Mouse (Mus musculus) right cerebral cortex, postnatal 36 days (tissue): ENCODE data around the gene Hirip3.
A peak's percentile ranks its signal among the peaks of the same experiment; 100 is the strongest.

Source experiments
- DNase-seq, 2 experiments: peaks; one replicate each; pipeline ENCODE4 v3.0.0; 2022; ENCODE audit warnings: low spot score in 2 of 2, mixed read lengths in 1 of 2

The Hirip3 gene

GRCm38 (mm10) chr7:126861429-126862130, at the start of gene Hirip3:
Gene Hirip3, plus strand, starts transcription at chr7:126861972.
- DNase-seq = peak; percentile 92 to 93

- DNase-seq = no peak
Observed at GRCm38 (mm10) chr7:126815726-126816222, 46.0 kb upstream of the Hirip3 start.

DNA sequence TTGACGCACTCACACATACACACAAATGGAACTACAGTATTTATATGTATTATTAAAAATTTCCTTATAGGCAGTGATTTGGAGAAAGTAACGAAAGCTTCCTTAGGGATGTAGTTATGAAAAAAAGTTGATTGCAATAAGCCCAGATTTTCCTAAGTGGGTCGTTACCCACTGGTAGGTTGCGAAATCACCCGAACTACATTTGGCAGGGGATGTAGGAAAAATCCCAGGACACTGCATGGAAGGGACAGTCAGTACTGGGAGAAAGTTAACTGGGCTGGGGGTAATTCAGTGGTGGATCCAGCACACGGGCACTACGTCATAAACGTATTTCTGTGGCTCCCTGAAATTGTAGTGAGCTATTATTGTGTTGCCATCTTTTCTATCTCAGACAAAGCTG, 45.3 kb upstream of the Hirip3 start:
- DNase-seq = no peak

DNA sequence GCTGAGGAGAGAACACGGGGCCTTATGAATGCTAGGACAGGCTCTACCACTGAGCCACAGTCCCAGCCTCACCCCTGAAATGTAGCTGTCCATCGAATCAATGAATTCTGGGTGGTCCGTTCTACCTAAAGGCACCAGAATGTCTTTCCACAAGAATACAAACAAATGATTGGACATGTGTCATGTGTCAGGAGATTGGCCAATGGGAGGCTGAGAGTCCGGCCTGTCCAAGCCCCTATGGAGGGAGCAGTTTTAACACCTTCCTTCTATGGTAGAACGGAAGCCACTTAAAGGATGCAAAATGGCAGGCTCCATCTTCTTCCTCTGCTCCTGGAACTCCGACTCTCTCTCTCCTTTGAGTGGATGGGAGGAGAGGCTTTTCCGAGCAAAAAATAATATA, 44.2 kb upstream of the Hirip3 start:
- no peak for DNase-seq

DNA sequence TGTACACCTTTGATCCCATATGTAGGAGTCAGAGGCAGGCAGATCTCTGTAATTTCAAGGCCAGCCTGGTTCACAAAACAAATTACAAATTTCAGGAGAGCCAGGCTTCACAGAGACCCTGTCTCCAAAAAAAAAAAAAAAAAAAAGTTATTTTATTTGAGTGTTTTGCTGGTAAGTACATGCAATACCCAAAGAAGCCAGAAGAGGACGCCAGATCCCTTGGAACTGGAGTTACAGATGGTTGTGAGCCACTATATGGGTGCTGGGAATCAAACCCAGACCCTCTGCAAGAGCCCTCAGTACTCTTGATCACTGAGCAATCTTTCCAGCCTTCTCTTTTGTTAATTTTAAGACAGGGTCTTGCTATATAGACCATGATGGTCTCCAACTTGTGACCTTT, 43.0 kb upstream of the Hirip3 start:
- DNase-seq = no peak

DNA sequence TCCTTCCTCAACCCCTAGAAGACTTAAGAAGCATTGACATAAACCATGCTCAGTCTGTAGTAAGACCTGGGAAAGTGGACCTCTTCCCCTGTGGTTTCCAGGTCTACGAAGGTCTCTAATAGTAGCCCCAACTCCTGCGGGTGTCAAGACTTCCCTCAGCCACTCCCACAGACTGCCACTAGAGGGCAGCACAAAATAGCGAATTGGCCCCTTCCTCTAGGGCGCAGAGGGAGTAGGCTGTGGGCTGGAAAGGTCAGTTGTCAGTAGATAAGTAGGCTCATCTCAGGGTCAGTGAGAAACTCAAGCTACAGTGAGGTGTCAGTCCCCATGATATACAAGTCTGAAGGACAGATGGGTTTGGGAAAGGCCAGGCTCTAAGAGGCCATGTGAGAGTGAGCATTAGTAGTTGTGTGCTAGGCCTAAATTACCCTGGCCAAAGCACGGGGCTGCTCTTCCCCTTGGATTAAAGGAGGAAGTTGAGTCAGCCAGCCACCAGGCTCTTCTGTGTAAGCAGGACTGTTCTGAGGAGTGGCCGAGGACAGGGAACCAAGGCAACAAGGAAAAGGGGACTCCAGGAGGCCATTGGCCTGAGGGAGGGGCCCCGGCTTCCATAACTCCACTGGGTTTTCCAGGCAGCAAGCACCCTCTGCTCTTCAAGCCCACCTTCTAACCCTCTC, 39.8 kb upstream of the Hirip3 start:
- DNase-seq = peak in 1 of 2 experiments; percentile 36

- DNase-seq = no peak
Observed at GRCm38 (mm10) chr7:126822741-126823140, 39.0 kb upstream of the Hirip3 start.

GRCm38 (mm10) chr7:126823202-126823711, 38.5 kb upstream of the Hirip3 start:
- no peak for DNase-seq

DNA sequence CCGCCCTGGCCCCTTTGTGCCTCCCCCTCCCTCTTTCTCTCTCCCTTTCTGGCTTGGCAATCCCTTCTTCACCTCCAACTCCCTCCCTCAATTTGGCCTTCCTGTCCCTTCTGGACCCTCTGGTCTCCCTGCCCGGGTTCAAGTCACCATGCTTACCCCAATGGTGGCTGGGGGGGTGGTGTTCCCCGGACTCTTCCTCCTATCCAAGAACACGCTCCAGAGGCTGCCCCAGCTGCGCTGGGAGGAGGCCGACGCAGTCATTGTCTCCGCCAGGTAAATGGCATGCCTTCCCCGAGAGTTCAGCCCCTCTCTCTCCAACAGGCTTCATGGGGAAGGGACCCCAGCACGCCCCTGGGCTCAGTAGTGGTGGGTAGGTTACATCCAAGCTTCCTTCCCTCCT, 37.8 kb upstream of the Hirip3 start:
- no peak for DNase-seq

- DNase-seq = no peak
Observed at GRCm38 (mm10) chr7:126825403-126825802, 36.4 kb upstream of the Hirip3 start.

DNA sequence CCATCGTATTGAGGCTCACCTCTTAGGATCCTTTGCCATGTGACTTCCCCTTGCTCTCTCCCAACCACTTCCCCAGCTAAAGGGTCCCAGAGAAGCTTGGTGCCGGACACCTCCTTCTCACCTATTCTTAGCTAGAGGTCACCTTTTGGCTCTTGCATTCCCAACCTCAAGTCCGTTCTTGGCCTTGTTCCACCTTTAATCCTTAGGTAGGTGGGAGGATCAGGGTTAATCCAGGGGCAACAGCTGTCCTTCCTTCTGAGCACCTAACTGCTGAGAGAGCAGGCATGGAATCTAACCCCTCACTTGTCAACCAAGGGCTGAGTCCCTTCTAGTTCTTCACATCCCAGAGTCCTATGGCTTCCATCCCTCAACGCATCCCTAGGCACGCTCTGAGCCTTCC, 35.8 kb upstream of the Hirip3 start:
- DNase-seq = no peak

GRCm38 (mm10) chr7:126831539-126831938, 30.2 kb upstream of the Hirip3 start, which contains the start of gene 4930451I11Rik:
Gene 4930451I11Rik, minus strand, starts transcription at chr7:126831639.
- DNase-seq = no peak

GRCm38 (mm10) chr7:126832036-126832598, 29.7 kb upstream of the Hirip3 start:
- DNase-seq = peak; percentile 59 to 66

DNA sequence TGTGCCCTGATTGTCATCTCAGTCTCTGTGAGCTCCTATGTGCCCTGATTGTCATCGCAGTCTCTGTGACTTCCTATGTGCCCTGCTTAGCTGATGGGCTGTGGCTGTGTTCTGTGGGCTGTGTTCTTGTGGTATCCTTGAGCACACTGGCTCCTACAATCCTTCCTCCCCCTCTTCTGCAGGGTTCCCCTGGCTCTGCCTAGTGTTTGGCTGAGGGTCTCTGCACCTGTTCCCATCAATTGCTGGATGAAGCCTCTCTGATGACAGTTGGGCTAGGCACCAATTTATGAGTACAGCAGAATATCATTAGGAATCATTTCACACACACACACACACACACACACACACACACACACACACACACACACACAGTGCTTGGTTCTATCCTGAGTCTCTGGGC, 28.5 kb upstream of the Hirip3 start:
- DNase-seq = no peak

- no peak for DNase-seq
Observed at GRCm38 (mm10) chr7:126843276-126843675, 18.5 kb upstream of the Hirip3 start.

- DNase-seq = no peak
Observed at GRCm38 (mm10) chr7:126845516-126845915, 16.3 kb upstream of the Hirip3 start.

GRCm38 (mm10) chr7:126847116-126847420, 14.7 kb upstream of the Hirip3 start, which contains the start of gene Doc2a:
Gene Doc2a, plus strand, starts transcription at chr7:126847416.
- no peak for DNase-seq

DNA sequence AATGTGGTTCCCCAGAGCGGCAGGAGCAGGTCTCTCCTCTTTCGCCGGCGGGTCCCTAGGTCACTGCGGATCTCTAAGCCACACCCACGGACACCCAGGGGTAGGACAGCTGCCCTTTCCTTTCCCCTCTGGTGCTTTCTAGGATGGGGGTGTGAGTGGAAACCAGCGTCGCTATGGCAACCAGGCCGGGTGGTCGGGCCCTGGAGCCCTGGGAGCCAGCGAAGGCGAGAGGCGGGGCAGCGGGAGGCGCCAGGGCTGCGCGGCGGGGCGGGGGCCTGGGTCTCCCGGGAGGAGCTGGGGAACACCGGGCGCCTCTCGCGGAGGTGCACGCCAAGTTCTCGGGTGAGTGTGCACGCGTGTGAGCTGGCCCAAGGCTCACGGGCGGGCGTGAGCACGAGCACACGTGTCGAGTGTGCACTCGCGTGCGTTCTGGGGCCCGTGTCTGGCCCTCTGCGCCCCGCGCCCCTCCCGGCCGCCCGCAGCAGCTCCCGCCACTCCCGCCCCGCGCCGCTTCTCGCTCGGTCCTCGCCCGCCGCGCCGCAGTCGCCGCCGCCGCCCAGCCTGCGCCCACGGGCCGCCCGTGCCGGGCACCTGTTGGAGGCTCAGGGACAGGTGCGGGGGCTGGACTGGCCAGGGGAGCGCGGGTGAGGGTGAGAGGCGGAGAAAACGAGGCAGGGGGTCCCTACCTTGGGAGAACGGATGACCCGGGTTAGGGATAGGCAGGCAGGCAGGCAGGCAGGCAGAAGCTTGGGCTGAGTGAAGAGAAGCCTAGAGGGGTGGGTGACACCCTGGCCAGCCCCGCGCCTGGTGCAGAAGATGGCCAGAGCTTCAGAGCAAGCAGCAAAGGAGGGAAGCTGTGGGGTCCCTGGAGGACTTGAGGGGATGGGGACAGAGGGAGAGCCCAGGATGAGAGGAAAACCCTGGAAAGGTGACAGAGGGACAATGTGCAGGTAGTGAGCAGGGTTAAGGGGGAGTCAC, 14.1 kb upstream of the Hirip3 start:
- DNase-seq = no peak

DNA sequence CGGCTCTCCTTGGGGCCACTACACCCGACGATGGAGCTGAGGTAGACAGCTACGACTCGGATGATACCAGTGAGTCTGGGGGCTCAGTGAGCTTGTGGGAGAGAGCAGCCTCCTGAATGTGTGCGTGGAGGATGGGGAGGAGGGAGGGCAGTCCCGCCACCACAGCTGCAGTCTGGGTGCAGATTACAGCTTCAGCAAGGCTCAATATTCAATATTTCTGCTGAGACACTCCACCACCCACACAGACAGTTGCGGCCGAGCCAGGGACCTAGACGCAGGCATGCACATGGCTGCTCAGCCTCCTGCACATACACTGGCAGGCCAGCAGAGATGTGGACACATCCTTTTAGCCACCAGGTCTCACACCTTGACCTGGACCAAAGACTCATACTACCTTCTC, 13.0 kb upstream of the Hirip3 start:
- DNase-seq = peak in 1 of 2 experiments; percentile 56

- DNase-seq = no peak
Observed at GRCm38 (mm10) chr7:126850161-126850560, 11.6 kb upstream of the Hirip3 start.

- DNase-seq = no peak
Observed at GRCm38 (mm10) chr7:126851192-126851591, 10.6 kb upstream of the Hirip3 start.
